Mouse (Mus musculus) hindbrain, embryonic 10.5 days (tissue): Measurements from ENCODE around the gene Epha10. TPM values are rescaled to one million over a fixed set of nuclear protein-coding genes. Genes with fewer than 3 reads are reported as not detected.
A peak's percentile ranks its signal among the peaks of the same experiment; 100 is the strongest.
"Not testable (repeated sequence)": the region's sequence is repeated elsewhere in the genome, so short reads cannot be mapped to it uniquely, and the experiment has no call there.

Experiments used
- DNase-seq: peaks from one replicate; pipeline ENCODE4 v3.0.0-alpha.2; 2017; ENCODE audit warnings: low spot score
- H3K27ac ChIP-seq: fragments of 300-500 bp; sonication (generic); 2 replicates; pipeline ENCODE4 v1.5.1; 2016; ENCODE audit warnings: mild to moderate bottlenecking, moderate library complexity
- H3K27me3 ChIP-seq: fragments of 300-500 bp; sonication (generic); 2 replicates; pipeline ENCODE4 v1.6.1; 2016; ENCODE audit warnings: mild to moderate bottlenecking; ENCODE audit not compliant: poor library complexity, insufficient read depth, severe bottlenecking
- H3K36me3 ChIP-seq: fragments of 300-500 bp; sonication (generic); 2 replicates; pipeline ENCODE4 v1.6.1; 2016; ENCODE audit warnings: mild to moderate bottlenecking, moderate library complexity
- H3K4me1 ChIP-seq: fragments of 300-500 bp; sonication (generic); replicated peaks from 2 replicates; pipeline ENCODE4 v1.6.1; 2016; ENCODE audit warnings: mild to moderate bottlenecking
- H3K4me3 ChIP-seq: fragments of 300-500 bp; sonication (generic); 2 replicates; pipeline ENCODE4 v1.5.1; 2016; ENCODE audit warnings: mild to moderate bottlenecking, moderate library complexity
- H3K9me3 ChIP-seq: fragments of 300-500 bp; sonication (generic); 2 replicates; pipeline ENCODE4 v1.6.1; 2016; ENCODE audit warnings: mild to moderate bottlenecking, moderate library complexity
- WGBS: fragments of 180-500 bp; shearing (Covaris S2); methylation state at CpG from one replicate; pipeline ENCODE4 v1.1.7; 2016; 5-methylcytosine and 5-hydroxymethylcytosine counted together
- polyA plus RNA-seq: library from polyadenylated mRNA; unstranded; fragments of >200 nt; fragmentation: Nextera tagmentation; extraction: Ambion mirVana; gene quantifications from 2 replicates; pipeline ENCODE4 v1.2.1, GENCODE M21; 2016

The Epha10 gene
- polyA plus RNA-seq, 1 experiment from 2014 or later: 7.6 TPM

GRCm38 (mm10) chr4:124905971-124906822 lies 25.5 kb downstream of the Epha10 start:
- Histone ChIP-seq H3K4me3 (peak overlapping the region; percentile 34), H3K27me3 (peaks cover 26% of the 10 kb centered on the region), H3K9me3 (no peaks in the 10 kb centered on the region), H3K27ac (peak overlapping the region; percentile 86), H3K36me3 (peaks cover 4% of the 10 kb centered on the region; the same call in 1 of the 2 replicates), H3K4me1 (peaks cover 33% of the 10 kb centered on the region)
- 6% methylated on average over 21 of the region's 21 CpGs for WGBS
- peak; percentile 78 for DNase-seq

- DNase-seq: no peak
- Histone ChIP-seq H3K9me3 (no peaks in the 10 kb centered on the region), H3K27me3 (no peaks in the 10 kb centered on the region), H3K36me3 (peaks cover 83% of the 10 kb centered on the region), H3K27ac (no peak overlapping the region), H3K4me1 (no peaks in the 10 kb centered on the region), H3K4me3 (no peak overlapping the region)
- WGBS: 94% methylated on average over 5 of the region's 5 CpGs
These were observed 47.4 kb downstream of the Epha10 start for GRCm38 (mm10) chr4:124928102-124928501.

- under 1% methylated on average over 52 of the region's 52 CpGs for WGBS
- DNase-seq: peak; percentile 95
- Histone ChIP-seq H3K4me3 (peak within 1 kb of the TSS; percentile 92), H3K36me3 (peaks cover 38% of the 10 kb centered on the region), H3K27ac (peak within 1 kb of the TSS; percentile 93), H3K4me1 (peaks cover 35% of the 10 kb centered on the region), H3K27me3 (no peaks in the 10 kb centered on the region), H3K9me3 (no peaks in the 10 kb centered on the region)
These were observed 56.1 kb downstream of the Epha10 start, which contains the start of gene 9930104L06Rik for GRCm38 (mm10) chr4:124936613-124937471. TSS of gene 9930104L06Rik (plus strand) at chr4:124937048.

GRCm38 (mm10) chr4:124939211-124939610 lies 58.5 kb downstream of the Epha10 start, which contains the start of gene Cdca8:
TSS of gene Cdca8 (minus strand) at chr4:124939311.
- Histone ChIP-seq H3K36me3 (peaks cover 49% of the 10 kb centered on the region), H3K4me1 (peaks cover 35% of the 10 kb centered on the region), H3K4me3 (0 out of 2 replicates have a peak within 1 kb of the TSS, but pooled peaks have one; percentile 1)
- not testable (repeated sequence) for H3K27ac ChIP-seq, H3K27me3 ChIP-seq, H3K9me3 ChIP-seq, DNase-seq
- WGBS: 95% methylated on average over 4 of the region's 4 CpGs

GRCm38 (mm10) chr4:124943022-124943421 lies 62.3 kb downstream of the Epha10 start:
- Histone ChIP-seq H3K4me3 (no peak overlapping the region), H3K9me3 (no peaks in the 10 kb centered on the region), H3K27ac (no peak overlapping the region), H3K4me1 (peaks cover 11% of the 10 kb centered on the region), H3K27me3 (no peaks in the 10 kb centered on the region), H3K36me3 (peaks cover 43% of the 10 kb centered on the region)
- 13% methylated on average over 4 of the region's 4 CpGs for WGBS
- DNase-seq: peak; percentile 81

- no peaks in the 10 kb centered on the region for H3K27me3 ChIP-seq
- WGBS: 79% methylated on average over 5 of the region's 5 CpGs
- DNase-seq: no peak
- no peak overlapping the region for H3K4me3 ChIP-seq
- peaks cover 38% of the 10 kb centered on the region for H3K36me3 ChIP-seq
- no peak overlapping the region for H3K27ac ChIP-seq
- H3K9me3 ChIP-seq: no peaks in the 10 kb centered on the region
- H3K4me1 ChIP-seq: peaks cover 6% of the 10 kb centered on the region
These were observed 63.1 kb downstream of the Epha10 start for GRCm38 (mm10) chr4:124943781-124944180.

- Histone ChIP-seq H3K4me1 (peaks cover 5% of the 10 kb centered on the region), H3K4me3 (no peak overlapping the region), H3K27me3 (no peaks in the 10 kb centered on the region), H3K9me3 (no peaks in the 10 kb centered on the region), H3K27ac (no peak overlapping the region), H3K36me3 (peaks cover 28% of the 10 kb centered on the region)
- no peak for DNase-seq
- 55% methylated on average over 2 of the region's 2 CpGs for WGBS
These were observed 64.3 kb downstream of the Epha10 start for GRCm38 (mm10) chr4:124944961-124945360.

- Histone ChIP-seq H3K36me3 (no peaks in the 10 kb centered on the region), H3K27ac (no peak overlapping the region), H3K4me3 (no peak overlapping the region), H3K4me1 (peaks cover 4% of the 10 kb centered on the region; the same call in 1 of the 2 replicates), H3K9me3 (no peaks in the 10 kb centered on the region), H3K27me3 (no peaks in the 10 kb centered on the region)
- 90% methylated on average over 3 of the region's 3 CpGs for WGBS
- no peak for DNase-seq
These were observed 68.8 kb downstream of the Epha10 start for GRCm38 (mm10) chr4:124949488-124949887.

GRCm38 (mm10) chr4:124950181-124951035 lies 69.7 kb downstream of the Epha10 start:
- H3K4me3 ChIP-seq: no peak overlapping the region
- no peaks in the 10 kb centered on the region for H3K36me3 ChIP-seq
- DNase-seq: no peak
- H3K9me3 ChIP-seq: no peaks in the 10 kb centered on the region
- H3K4me1 ChIP-seq: peaks cover 4% of the 10 kb centered on the region; the same call in 1 of the 2 replicates
- 89% methylated on average over 21 of the region's 21 CpGs for WGBS
- no peaks in the 10 kb centered on the region for H3K27me3 ChIP-seq
- H3K27ac ChIP-seq: no peak overlapping the region

GRCm38 (mm10) chr4:124951036-124951433 lies 70.3 kb downstream of the Epha10 start:
- H3K4me1 ChIP-seq: peaks cover 4% of the 10 kb centered on the region; the same call in 1 of the 2 replicates
- no peaks in the 10 kb centered on the region for H3K27me3 ChIP-seq
- H3K4me3 ChIP-seq: no peak overlapping the region
- no peaks in the 10 kb centered on the region for H3K9me3 ChIP-seq
- DNase-seq: no peak
- H3K36me3 ChIP-seq: no peaks in the 10 kb centered on the region
- H3K27ac ChIP-seq: no peak overlapping the region
- WGBS: 46% methylated on average over 10 of the region's 10 CpGs

GRCm38 (mm10) chr4:124953546-124953945 lies 72.8 kb downstream of the Epha10 start:
- Histone ChIP-seq H3K4me3 (no peak overlapping the region), H3K27ac (no peak overlapping the region), H3K9me3 (no peaks in the 10 kb centered on the region), H3K4me1 (peaks cover 4% of the 10 kb centered on the region; the same call in 1 of the 2 replicates), H3K36me3 (no peaks in the 10 kb centered on the region), H3K27me3 (no peaks in the 10 kb centered on the region)
- no peak for DNase-seq
- WGBS: 75% methylated on average over 4 of the region's 4 CpGs

GRCm38 (mm10) chr4:124957284-124957683 lies 76.6 kb downstream of the Epha10 start:
- no peaks in the 10 kb centered on the region for H3K36me3 ChIP-seq
- H3K9me3 ChIP-seq: no peaks in the 10 kb centered on the region
- H3K4me3 ChIP-seq: no peak overlapping the region
- WGBS: 83% methylated on average over 2 of the region's 2 CpGs
- DNase-seq: no peak
- H3K27ac ChIP-seq: no peak overlapping the region
- H3K4me1 ChIP-seq: peaks cover 9% of the 10 kb centered on the region; the same call in 1 of the 2 replicates
- H3K27me3 ChIP-seq: no peaks in the 10 kb centered on the region
